Mouse (Mus musculus) bone marrow, adult 2 months (tissue): ENCODE data around the gene Nrp2.

Experiments used
- CTCF ChIP-seq: fragments of 200-500 bp; IDR thresholded peaks from 2 replicates; pipeline ENCODE4 v1.5.1; 2011; ENCODE audit warnings: low read length, control low read depth; ENCODE audit not compliant: control insufficient read depth, insufficient read depth
- POLR2A ChIP-seq: fragments of 200-500 bp; IDR thresholded peaks from 2 replicates; pipeline ENCODE4 v1.6.1; 2011; ENCODE audit warnings: low read depth, mild to moderate bottlenecking, control low read depth, low read length, borderline replicate concordance; ENCODE audit not compliant: control insufficient read depth

DNA sequence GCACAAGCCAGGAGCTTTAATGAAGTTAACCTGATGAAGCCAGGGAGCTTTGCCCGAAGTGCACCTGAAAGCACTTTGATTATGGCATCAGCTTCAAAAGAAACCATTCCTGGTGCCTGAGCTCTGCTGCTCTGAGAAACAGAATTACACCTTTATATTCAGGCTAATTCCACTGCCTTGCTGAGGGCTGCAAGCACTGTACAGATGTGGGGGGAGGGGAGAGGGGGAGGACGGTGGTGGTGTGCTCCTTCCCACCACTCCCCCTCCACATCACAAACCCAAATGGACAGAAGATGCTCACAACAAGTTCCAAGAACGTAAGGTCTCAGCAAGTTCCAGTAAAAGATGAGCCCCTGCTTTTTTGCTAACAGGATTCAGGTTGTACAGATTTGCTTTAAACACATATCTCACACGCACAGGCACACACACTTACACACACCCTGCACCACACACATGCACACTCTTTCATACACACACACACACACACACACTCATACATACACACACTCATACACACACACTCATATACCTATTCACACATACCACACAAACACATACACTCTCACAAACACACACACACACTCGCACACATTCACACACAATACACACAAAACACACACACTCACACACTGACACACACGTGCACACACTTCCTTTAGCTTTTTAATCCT lies 6.6 kb upstream of the Nrp2 start:
- TF ChIP-seq CTCF (no peak), POLR2A (no peak)
